In genomic region chr6:52851019-52851418, GRCm38 (mm10) we compare ENCODE assay signal across 8 mouse cellular contexts.
DNase-seq lines count a peak whose midpoint lies in the region; ATAC-seq lines count a peak whose summit lies in the region.

No protein-coding gene starts in this region.

- peaks cover 27% of the 10 kb centered on the region for H3K4me1 ChIP-seq in hindbrain, embryonic 10.5 days (replicated peaks)
- peaks cover 3% of the 10 kb centered on the region for H3K4me1 ChIP-seq in hindbrain, embryonic 11.5 days (replicated peaks; ENCODE audit: control insufficient read depth, insufficient read depth, low read length)
- peaks cover 30% of the 10 kb centered on the region for H3K4me1 ChIP-seq in forebrain, embryonic 12.5 days
- peaks cover 10 to 18% of the 10 kb centered on the region in 2 experiments for H3K4me1 ChIP-seq in heart, embryonic 14.5 days (ENCODE audit: control insufficient read depth in 2 of 2, insufficient read depth in 2 of 2, low read length in 2 of 2)

- no peaks in the 10 kb centered on the region for H3K9me3 ChIP-seq in hindbrain, embryonic 10.5 days
- H3K9me3 ChIP-seq in hindbrain, embryonic 11.5 days (ENCODE audit: control insufficient read depth, low read length) = no peaks in the 10 kb centered on the region
- H3K9me3 ChIP-seq in forebrain, embryonic 12.5 days = no peaks in the 10 kb centered on the region
- no peaks in the 10 kb centered on the region for H3K9me3 ChIP-seq in heart, embryonic 14.5 days (ENCODE audit: control insufficient read depth, low read length)

- H3K4me3 ChIP-seq in hindbrain, embryonic 10.5 days = no peak overlapping the region
- no peak overlapping the region for H3K4me3 ChIP-seq in hindbrain, embryonic 11.5 days (ENCODE audit: low read depth, low read length)
- H3K4me3 ChIP-seq in forebrain, embryonic 12.5 days (replicated peaks) = no peak overlapping the region
- no peak overlapping the region for H3K4me3 ChIP-seq in heart, embryonic 14.5 days (ENCODE audit: control insufficient read depth in 1 of 2, insufficient read depth in 1 of 2, low read depth in 1 of 2, low read length in 2 of 2)

- 86% methylated on average over 5 of the region's 5 CpGs for WGBS in hindbrain, embryonic 10.5 days
- 71% methylated on average over 5 of the region's 5 CpGs for WGBS in hindbrain, embryonic 11.5 days
- WGBS in forebrain, embryonic 12.5 days = 41% methylated on average over 5 of the region's 5 CpGs
- WGBS in heart, embryonic 14.5 days = 25% methylated on average over 5 of the region's 5 CpGs

- H3K27me3 ChIP-seq in hindbrain, embryonic 10.5 days (ENCODE audit: insufficient read depth, poor library complexity, severe bottlenecking) = no peaks in the 10 kb centered on the region
- H3K27me3 ChIP-seq in hindbrain, embryonic 11.5 days (ENCODE audit: control insufficient read depth, insufficient read depth, low read length) = no peaks in the 10 kb centered on the region
- peaks cover 49% of the 10 kb centered on the region for H3K27me3 ChIP-seq in forebrain, embryonic 12.5 days
- H3K27me3 ChIP-seq in heart, embryonic 14.5 days (ENCODE audit: control insufficient read depth, insufficient read depth, low read length) = no peaks in the 10 kb centered on the region

- H3K27ac ChIP-seq in hindbrain, embryonic 10.5 days = peak overlapping the region; percentile 69
- H3K27ac ChIP-seq in hindbrain, embryonic 11.5 days (ENCODE audit: low read depth, low read length) = no peak overlapping the region
- peak overlapping the region; percentile 69 for H3K27ac ChIP-seq in forebrain, embryonic 12.5 days
- H3K27ac ChIP-seq in heart, embryonic 14.5 days (replicated peaks in 1 of 2; ENCODE audit: control insufficient read depth in 1 of 2, insufficient read depth in 1 of 2, low read depth in 2 of 2, low read length in 2 of 2) = peak overlapping the region; percentile 39 to 42; a peak in 3 of 4 replicates

- H3K4me2 ChIP-seq in hindbrain, embryonic 11.5 days (replicated peaks; ENCODE audit: low read depth, low read length) = no peak overlapping the region
- H3K4me2 ChIP-seq in forebrain, embryonic 12.5 days = no peak overlapping the region
- peak overlapping the region; percentile 42 for H3K4me2 ChIP-seq in heart, embryonic 14.5 days (ENCODE audit: low read length)

- ATAC-seq in hindbrain, embryonic 11.5 days (ENCODE audit: low FRiP score) = no peak
- no peak for ATAC-seq in forebrain, embryonic 12.5 days (ENCODE audit: low FRiP score)
- no peak; the same call in 1 of the 2 replicates for ATAC-seq in heart, embryonic 14.5 days (ENCODE audit: insufficient number of reproducible peaks, insufficient read depth, low FRiP score, low read depth)

- DNase-seq in hindbrain, embryonic 10.5 days (ENCODE audit: low spot score) = no peak
- no peak for DNase-seq in hindbrain, embryonic 11.5 days (ENCODE audit: low spot score)
- peak; percentile 58 to 62 for DNase-seq in left cerebral cortex, postnatal 10 days (ENCODE audit: extremely low spot score in 1 of 2, low spot score in 2 of 2)
- DNase-seq in skeletal muscle tissue, adult 2 months (ENCODE audit: low read depth, low spot score) = peak; percentile 66
- no peak for DNase-seq in urinary bladder, postnatal 4 days (ENCODE audit: low spot score in 2 of 2)
- no peak for DNase-seq in cerebellum, postnatal 36 days

- no peaks in the 10 kb centered on the region for H3K36me3 ChIP-seq in hindbrain, embryonic 10.5 days
- no peaks in the 10 kb centered on the region for H3K36me3 ChIP-seq in hindbrain, embryonic 11.5 days (ENCODE audit: control insufficient read depth, insufficient read depth, low read length)
- H3K36me3 ChIP-seq in forebrain, embryonic 12.5 days (replicated peaks) = no peaks in the 10 kb centered on the region
- no peaks in the 10 kb centered on the region for H3K36me3 ChIP-seq in heart, embryonic 14.5 days (ENCODE audit: control insufficient read depth, insufficient read depth, low read length)

- H3K9ac ChIP-seq in hindbrain, embryonic 11.5 days (ENCODE audit: low read depth, low read length) = no peak overlapping the region
- H3K9ac ChIP-seq in forebrain, embryonic 12.5 days = no peak overlapping the region
- no peak overlapping the region for H3K9ac ChIP-seq in heart, embryonic 14.5 days (ENCODE audit: low read length)

- intact Hi-C loops in left cerebral cortex, postnatal 10 days (cut with DNase I) = no loop called here

Comparison
In these comparisons a context has a peak if more than half of its experiments do, and no peak if none do; other contexts are left out.
1. DNase-seq: peak in left cerebral cortex, postnatal 10 days (2 of 2) and skeletal muscle tissue, adult 2 months (single experiment); none in hindbrain, embryonic 10.5 days (single experiment), hindbrain, embryonic 11.5 days (single experiment), urinary bladder, postnatal 4 days (0 of 2) and cerebellum, postnatal 36 days (0 of 2).